In the genomic region with DNA sequence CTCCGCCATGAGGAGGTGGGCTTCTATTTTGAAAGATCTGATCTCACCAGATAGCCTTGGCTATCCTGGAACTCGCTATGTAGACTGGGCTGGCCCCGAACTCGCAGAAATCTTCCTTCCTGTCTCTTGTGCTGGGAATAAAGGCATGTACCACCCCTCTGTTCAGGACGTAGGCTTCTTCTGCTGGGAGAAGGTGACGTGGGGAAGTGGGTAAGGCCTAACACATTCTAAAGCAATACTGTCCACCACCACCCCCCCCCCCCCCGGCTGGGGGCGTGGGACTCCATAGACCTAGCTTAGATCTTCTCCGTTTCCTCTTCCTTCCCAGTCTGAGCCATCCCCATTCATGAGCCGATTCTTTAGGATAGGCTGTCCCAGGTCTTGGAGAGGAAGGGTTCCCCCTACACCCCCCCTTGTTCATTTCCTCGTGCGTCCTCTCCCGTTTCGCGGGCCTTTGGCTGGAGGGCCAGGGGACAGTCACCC, we compare ENCODE assay signal across 8 mouse cellular contexts. TPM values are rescaled to one million over a fixed set of nuclear protein-coding genes. Genes with fewer than 3 reads are reported as not detected.
DNase-seq lines count a peak whose midpoint lies in the region; ATAC-seq and TF ChIP-seq lines count a peak whose summit lies in the region.

No protein-coding gene starts in this region.

- dilution Hi-C loops in CH12.LX (cut with MboI; ENCODE audit: extremely low pct_ligation_motif_present, extremely low pct_unique_long_range_greater_than_20kb, low sequenced_read_pairs), result no loop called here

- H3K4me2 ChIP-seq in CH12.LX (ENCODE audit: insufficient read depth, low read depth, poor library complexity, severe bottlenecking), result 0 out of 2 replicates have a peak overlapping the region, but pooled peaks have one; percentile 18
- peak overlapping the region; percentile 87 for H3K4me2 ChIP-seq in heart, embryonic 11.5 days
- peak overlapping the region; percentile 96 for H3K4me2 ChIP-seq in limb, embryonic 14.5 days (replicated peaks; ENCODE audit: low read depth, low read length, severe bottlenecking)
- H3K4me2 ChIP-seq in neural tube, embryonic 13.5 days, result peak overlapping the region; percentile 99

- no peak for TF ChIP-seq CTCF in CH12.LX (conservative IDR thresholded peaks at IDR 0.05 in 1 of 2, IDR thresholded peaks at IDR 0.05 in 1 of 2; ENCODE audit: low read depth in 2 of 2, low read length in 2 of 2)

- peaks cover 32 to 82% of the 10 kb centered on the region in 2 experiments for H3K4me1 ChIP-seq in CH12.LX (ENCODE audit: control insufficient read depth in 1 of 2, insufficient read depth in 2 of 2)
- H3K4me1 ChIP-seq in heart, embryonic 11.5 days (ENCODE audit: control insufficient read depth, insufficient read depth, low read length), result peaks cover 28% of the 10 kb centered on the region
- H3K4me1 ChIP-seq in limb, embryonic 14.5 days (ENCODE audit: control insufficient read depth, insufficient read depth, low read length), result peaks cover 16% of the 10 kb centered on the region
- peaks cover 46% of the 10 kb centered on the region for H3K4me1 ChIP-seq in neural tube, embryonic 13.5 days (replicated peaks)

- no peak for TF ChIP-seq RAD21 in CH12.LX (IDR thresholded peaks at IDR 0.05; ENCODE audit: low read depth, low read length)

- peak; percentile 19 for ATAC-seq in heart, embryonic 11.5 days (replicated peaks; ENCODE audit: insufficient number of reproducible peaks, low FRiP score, low TSS enrichment)
- ATAC-seq in limb, embryonic 14.5 days (ENCODE audit: low FRiP score, low read depth), result peak; percentile 28
- ATAC-seq in neural tube, embryonic 13.5 days (ENCODE audit: low read depth), result peak; percentile 33

- DNase-seq in 3134 (ENCODE audit: extremely low read depth, insufficient read length, low spot score), result peak; percentile 83
- no peak for DNase-seq in CH12.LX (ENCODE audit: extremely low read depth)
- peak; percentile 66 for DNase-seq in limb, embryonic 14.5 days (ENCODE audit: low spot score)
- DNase-seq in urinary bladder, adult 2 months (ENCODE audit: low spot score), result no peak
- DNase-seq in cerebellum, postnatal 14 days, result no peak
- no peak for DNase-seq in spleen, postnatal 36 days (ENCODE audit: low spot score in 2 of 2)

- no peak overlapping the region; the same call in 1 of the 2 replicates for H3K9ac ChIP-seq in CH12.LX (ENCODE audit: insufficient read depth, low read depth)
- peak overlapping the region; percentile 96 for H3K9ac ChIP-seq in heart, embryonic 11.5 days (ENCODE audit: low read depth, low read length)
- peak overlapping the region; percentile 98 for H3K9ac ChIP-seq in limb, embryonic 14.5 days (ENCODE audit: low read depth, low read length, severe bottlenecking)
- peak overlapping the region; percentile 100 for H3K9ac ChIP-seq in neural tube, embryonic 13.5 days

- WGBS in heart, embryonic 11.5 days (ENCODE audit: insufficient replicate concordance), result under 1% methylated on average over 15 of the region's 15 CpGs
- WGBS in limb, embryonic 14.5 days, result under 1% methylated on average over 15 of the region's 15 CpGs
- WGBS in neural tube, embryonic 13.5 days, result under 1% methylated on average over 15 of the region's 15 CpGs

- peaks cover 3 to 16% of the 10 kb centered on the region in 2 experiments for H3K36me3 ChIP-seq in CH12.LX (replicated peaks in 1 of 2; ENCODE audit: control insufficient read depth in 1 of 2, insufficient read depth in 1 of 2, low read length in 1 of 2)
- peaks cover 2% of the 10 kb centered on the region for H3K36me3 ChIP-seq in heart, embryonic 11.5 days (ENCODE audit: control insufficient read depth, insufficient read depth, low read length)
- peaks cover 15% of the 10 kb centered on the region for H3K36me3 ChIP-seq in limb, embryonic 14.5 days (ENCODE audit: control insufficient read depth, insufficient read depth, low read length)
- peaks cover 8% of the 10 kb centered on the region for H3K36me3 ChIP-seq in neural tube, embryonic 13.5 days

- peaks cover 22% of the 10 kb centered on the region for H3K79me2 ChIP-seq in CH12.LX (replicated peaks; ENCODE audit: control insufficient read depth, extremely low read depth, insufficient read depth, poor library complexity, severe bottlenecking)

- no peak overlapping the region for H3K27ac ChIP-seq in CH12.LX (ENCODE audit: insufficient read depth, low read depth)
- H3K27ac ChIP-seq in heart, embryonic 11.5 days (ENCODE audit: low read depth, low read length), result peak overlapping the region; percentile 95
- peak overlapping the region; percentile 98 for H3K27ac ChIP-seq in limb, embryonic 14.5 days (replicated peaks; ENCODE audit: low read depth, low read length)
- H3K27ac ChIP-seq in neural tube, embryonic 13.5 days (replicated peaks), result peak overlapping the region; percentile 96

- in situ Hi-C loops in CH12.LX (cut with MboI; ENCODE audit: low pct_ligation_motif_present, low pct_unique_long_range_greater_than_20kb, low sequenced_read_pairs), result no loop called here

- no peak for TF ChIP-seq POLR2A in CH12.LX (IDR thresholded peaks at IDR 0.05; ENCODE audit: low read depth, low read length)
- 0 out of 2 replicates have a peak, but pooled peaks have one; percentile 11 for TF ChIP-seq POLR2A in limb, embryonic 14.5 days (IDR thresholded peaks at IDR 0.05; ENCODE audit: borderline replicate concordance, extremely low read depth, insufficient read depth, insufficient read length)

- H3K27me3 ChIP-seq in CH12.LX (replicated peaks), result peaks cover 12% of the 10 kb centered on the region
- H3K27me3 ChIP-seq in heart, embryonic 11.5 days (ENCODE audit: control insufficient read depth, insufficient read depth, low read length), result no peaks in the 10 kb centered on the region
- no peaks in the 10 kb centered on the region for H3K27me3 ChIP-seq in limb, embryonic 14.5 days (ENCODE audit: control insufficient read depth, insufficient read depth, low read length)
- no peaks in the 10 kb centered on the region; the same call in 1 of the 2 replicates for H3K27me3 ChIP-seq in neural tube, embryonic 13.5 days

- peak overlapping the region; percentile 58 to 77 (median 62) for H3K4me3 ChIP-seq in CH12.LX (replicated peaks in 1 of 3; ENCODE audit: low read depth in 2 of 3, low read length in 2 of 3, poor library complexity in 1 of 3)
- H3K4me3 ChIP-seq in heart, embryonic 11.5 days (ENCODE audit: low read depth, low read length), result peak overlapping the region; percentile 90
- H3K4me3 ChIP-seq in limb, embryonic 14.5 days (replicated peaks; ENCODE audit: low read length), result peak overlapping the region; percentile 79
- peak overlapping the region; percentile 98 for H3K4me3 ChIP-seq in neural tube, embryonic 13.5 days

- TF ChIP-seq EP300 in CH12.LX (IDR thresholded peaks at IDR 0.05; ENCODE audit: low read length), result no peak

- peaks cover 11% of the 10 kb centered on the region for H3K9me3 ChIP-seq in CH12.LX (replicated peaks; ENCODE audit: low read length)
- no peaks in the 10 kb centered on the region for H3K9me3 ChIP-seq in heart, embryonic 11.5 days (replicated peaks; ENCODE audit: control insufficient read depth, low read length)
- no peaks in the 10 kb centered on the region for H3K9me3 ChIP-seq in limb, embryonic 14.5 days (ENCODE audit: control insufficient read depth, low read length)
- H3K9me3 ChIP-seq in neural tube, embryonic 13.5 days, result no peaks in the 10 kb centered on the region

TF ChIP-seq in CH12.LX, 34 proteins besides CTCF, POLR2A, EP300 and RAD21:
- TF ChIP-seq POLR2AphosphoS2 (IDR thresholded peaks at IDR 0.05; ENCODE audit: low read depth, low read length) (no peak), CHD2 (IDR thresholded peaks at IDR 0.05; ENCODE audit: low read length) (no peak), JUN (IDR thresholded peaks at IDR 0.05; ENCODE audit: insufficient read depth, low read depth, low read length) (no peak), USF2 (conservative IDR thresholded peaks at IDR 0.05; ENCODE audit: low read depth, low read length) (no peak), MYC (IDR thresholded peaks at IDR 0.05; ENCODE audit: low read depth, low read length) (no peak), MXI1 (IDR thresholded peaks at IDR 0.05; ENCODE audit: low read depth, low read length) (no peak), IRF4 (IDR thresholded peaks at IDR 0.05; ENCODE audit: low read depth, low read length) (no peak), ELF1 (IDR thresholded peaks at IDR 0.05; ENCODE audit: low read depth, low read length) (no peak), GABPA (IDR thresholded peaks at IDR 0.05; ENCODE audit: insufficient replicate concordance, low read depth, low read length) (no peak), NRF1 (IDR thresholded peaks at IDR 0.05; ENCODE audit: low read depth, low read length) (no peak), MAX (IDR thresholded peaks at IDR 0.05; ENCODE audit: low read length) (no peak)

RNA-seq across cellular contexts. Expression of gene Fscn1, which starts 1.3 kb away (rescaled TPM):
- total RNA-seq in CH12.LX (2012; rRNA removed) (51.7 and 65.3 TPM in 2 replicates), CH12.LX (2014; rRNA removed) (18.2 and 19.7 TPM in 2 replicates)
- 70.4 and 75.7 TPM in 2 replicates for polyA plus RNA-seq in CH12.LX (2012; ENCODE audit: insufficient read length, low read depth)
- 180 and 186 TPM in 2 replicates for polyA plus RNA-seq in heart, embryonic 11.5 days (2014; fragmentation: Nextera tagmentation; extraction: Ambion mirVana)
- 395 and 512 TPM in 2 replicates for polyA plus RNA-seq in limb, embryonic 14.5 days (2012; rRNA removed)
- 356 and 368 TPM in 2 replicates for polyA plus RNA-seq in limb, embryonic 14.5 days (2014; fragmentation: Nextera tagmentation; extraction: Ambion mirVana)
- 517 and 659 TPM in 2 replicates for polyA plus RNA-seq in neural tube, embryonic 13.5 days (2015; fragmentation: Nextera tagmentation; extraction: Ambion mirVana)
- polyA plus RNA-seq in urinary bladder, adult 2 months (2012; rRNA removed), result 63.4 and 69.0 TPM in 2 replicates

RNA-seq across cellular contexts. Expression of gene Actb, which starts 54.9 kb away (rescaled TPM):
- total RNA-seq in CH12.LX (2012; rRNA removed), result 4,756 and 5,246 TPM in 2 replicates
- 3,882 and 4,152 TPM in 2 replicates for total RNA-seq in CH12.LX (2014; rRNA removed)
- 3,023 and 5,048 TPM in 2 replicates for polyA plus RNA-seq in CH12.LX (2012; ENCODE audit: insufficient read length, low read depth)
- polyA plus RNA-seq in heart, embryonic 11.5 days (2014; fragmentation: Nextera tagmentation; extraction: Ambion mirVana), result 7,480 and 8,290 TPM in 2 replicates
- polyA plus RNA-seq in limb, embryonic 14.5 days (2012; rRNA removed), result 2,733 and 3,354 TPM in 2 replicates
- polyA plus RNA-seq in limb, embryonic 14.5 days (2014; fragmentation: Nextera tagmentation; extraction: Ambion mirVana), result 14,101 and 14,367 TPM in 2 replicates
- polyA plus RNA-seq in neural tube, embryonic 13.5 days (2015; fragmentation: Nextera tagmentation; extraction: Ambion mirVana), result 15,088 and 16,772 TPM in 2 replicates
- 5,740 and 7,458 TPM in 2 replicates for polyA plus RNA-seq in urinary bladder, adult 2 months (2012; rRNA removed)

Comparison
In these comparisons a context has a peak if more than half of its experiments do, and no peak if none do; other contexts are left out.
1. DNase-seq: peak in 3134 (single experiment) and limb, embryonic 14.5 days (single experiment); none in CH12.LX (single experiment), urinary bladder, adult 2 months (single experiment), cerebellum, postnatal 14 days (0 of 2) and spleen, postnatal 36 days (0 of 2).
2. H3K4me2 ChIP-seq: peak in every context shown above with its lines; median percentile 99 in neural tube, embryonic 13.5 days; 96 in limb, embryonic 14.5 days; 87 in heart, embryonic 11.5 days; 18 in CH12.LX.
3. Peak in every context shown above with its lines, with median percentiles within 50 percentile points of each other: H3K4me3 ChIP-seq and ATAC-seq.